Mouse (Mus musculus) embryo, embryonic 11 days (tissue): ENCODE measurements around the gene Ints11.

Source experiments
- DNase-seq: peaks from one replicate; pipeline ENCODE4 v3.0.0-alpha.2; 2015

Ints11 gene

GRCm38 (mm10) chr4:155848434-155849095 is 20.8 kb upstream of the Ints11 start:
- DNase-seq = no peak

- DNase-seq = no peak
Measured at GRCm38 (mm10) chr4:155849391-155849790, 20.0 kb upstream of the Ints11 start.

- DNase-seq = no peak
Measured at GRCm38 (mm10) chr4:155849792-155850451, 19.4 kb upstream of the Ints11 start.

- DNase-seq = no peak
Measured at GRCm38 (mm10) chr4:155851368-155851767, 18.0 kb upstream of the Ints11 start.

- DNase-seq = no peak
Measured at GRCm38 (mm10) chr4:155851951-155852411, 17.4 kb upstream of the Ints11 start.

GRCm38 (mm10) chr4:155853421-155853820 is 15.9 kb upstream of the Ints11 start:
- DNase-seq = no peak

GRCm38 (mm10) chr4:155854991-155855390 is 14.4 kb upstream of the Ints11 start:
- DNase-seq = no peak

- no peak for DNase-seq
Measured at GRCm38 (mm10) chr4:155856071-155856470, 13.3 kb upstream of the Ints11 start.

- DNase-seq = no peak
Measured at GRCm38 (mm10) chr4:155856881-155857280, 12.5 kb upstream of the Ints11 start.

- DNase-seq = peak; percentile 85
Measured at GRCm38 (mm10) chr4:155859318-155859717, 10.0 kb upstream of the Ints11 start.

- no peak for DNase-seq
Measured at GRCm38 (mm10) chr4:155861787-155862186, 7.6 kb upstream of the Ints11 start.

- DNase-seq = no peak
Measured at GRCm38 (mm10) chr4:155863001-155863400, 6.3 kb upstream of the Ints11 start, which contains the start of gene Tas1r3. Tas1r3 (minus strand) TSS chr4:155863362.

GRCm38 (mm10) chr4:155868614-155869298 is 590 bp upstream of the Ints11 start:
- no peak for DNase-seq

GRCm38 (mm10) chr4:155871404-155871803 is 2.1 kb downstream of the Ints11 start:
- no peak for DNase-seq

GRCm38 (mm10) chr4:155883587-155883986 is 14.2 kb downstream of the Ints11 start:
- DNase-seq = no peak

- no peak for DNase-seq
Measured at GRCm38 (mm10) chr4:155886330-155886729, 17.0 kb downstream of the Ints11 start.

- DNase-seq = no peak
Measured at GRCm38 (mm10) chr4:155887674-155888073, 18.3 kb downstream of the Ints11 start.

GRCm38 (mm10) chr4:155888181-155888580 is 18.8 kb downstream of the Ints11 start:
- DNase-seq = no peak

- no peak for DNase-seq
Measured at GRCm38 (mm10) chr4:155889316-155889715, 20.0 kb downstream of the Ints11 start.

- DNase-seq = no peak
Measured at GRCm38 (mm10) chr4:155891011-155891471, 21.7 kb downstream of the Ints11 start.

GRCm38 (mm10) chr4:155891551-155892001 is 22.2 kb downstream of the Ints11 start, which contains the start of the genes Pusl1 and Acap3:
Pusl1 (minus strand) TSS chr4:155891781.
Acap3 (plus strand) TSS chr4:155891822.
- DNase-seq = peak; percentile 98

- peak; percentile 93 for DNase-seq
Measured at GRCm38 (mm10) chr4:155892017-155892416, 22.7 kb downstream of the Ints11 start.

- peak; percentile 63 for DNase-seq
Measured at GRCm38 (mm10) chr4:155892438-155893211, 23.3 kb downstream of the Ints11 start.
